In the genomic region with DNA sequence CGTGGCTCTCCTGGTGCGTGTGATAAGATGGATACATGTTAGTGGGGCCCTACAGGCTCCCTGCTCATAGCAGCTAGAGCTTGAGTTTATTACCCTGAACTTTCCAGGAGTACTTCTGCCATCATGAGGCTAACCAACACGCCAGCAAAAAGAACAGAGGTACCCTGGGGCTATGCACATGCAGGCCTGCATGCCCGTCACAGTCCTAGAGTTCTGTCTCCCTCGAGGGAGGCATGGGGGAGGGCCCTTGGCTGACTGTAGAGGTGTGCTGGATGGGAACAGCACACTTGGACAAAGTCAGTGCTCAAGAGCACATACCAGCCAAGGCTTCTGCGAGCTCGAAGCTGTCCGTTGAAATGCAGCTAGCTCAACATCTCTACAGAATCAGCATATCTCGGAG, we compare ENCODE assay signal across 13 mouse cellular contexts.
"Had no signal": no experiment of that assay in that cellular context is flagged by ENCODE, and none has a peak within 500 bp of the region (broad histone marks: within the 10 kb centered on the region; RNA-seq: fewer than 3 reads in every experiment).

No protein-coding gene starts in this region.

- H3K27ac ChIP-seq: intestine, embryonic 15.5 days; left cerebral cortex, adult 2 months; limb, embryonic 10.5 days; liver, embryonic 15.5 days; midbrain, embryonic 10.5 days had no signal

- H3K9ac ChIP-seq: intestine, embryonic 15.5 days; liver, embryonic 15.5 days; lung, embryonic 14.5 days had no signal

- H3K4me2 ChIP-seq: intestine, embryonic 15.5 days; liver, embryonic 11.5 days; liver, embryonic 15.5 days; lung, embryonic 14.5 days had no signal

- H3K27me3 ChIP-seq: intestine, embryonic 15.5 days; liver, embryonic 15.5 days had no signal

- H3K9me3 ChIP-seq: intestine, embryonic 15.5 days; limb, embryonic 10.5 days; liver, embryonic 15.5 days; midbrain, embryonic 10.5 days had no signal

- H3K4me3 ChIP-seq: intestine, embryonic 15.5 days; left cerebral cortex, adult 2 months; limb, embryonic 10.5 days; liver, embryonic 15.5 days; midbrain, embryonic 10.5 days; myocyte had no signal

- DNase-seq: lung, embryonic 14.5 days; lung, postnatal 10 days; lung, postnatal 4 days; midbrain, embryonic 14.5 days; thymus, adult 18-20 months; thymus, postnatal 25 days had no signal

- ATAC-seq: intestine, embryonic 15.5 days had no signal

- H3K4me1 ChIP-seq: intestine, embryonic 15.5 days; limb, embryonic 10.5 days; liver, embryonic 15.5 days; midbrain, embryonic 10.5 days had no signal
